Comparison of ENCODE assay signal across 8 mouse cellular contexts in the genomic region with DNA sequence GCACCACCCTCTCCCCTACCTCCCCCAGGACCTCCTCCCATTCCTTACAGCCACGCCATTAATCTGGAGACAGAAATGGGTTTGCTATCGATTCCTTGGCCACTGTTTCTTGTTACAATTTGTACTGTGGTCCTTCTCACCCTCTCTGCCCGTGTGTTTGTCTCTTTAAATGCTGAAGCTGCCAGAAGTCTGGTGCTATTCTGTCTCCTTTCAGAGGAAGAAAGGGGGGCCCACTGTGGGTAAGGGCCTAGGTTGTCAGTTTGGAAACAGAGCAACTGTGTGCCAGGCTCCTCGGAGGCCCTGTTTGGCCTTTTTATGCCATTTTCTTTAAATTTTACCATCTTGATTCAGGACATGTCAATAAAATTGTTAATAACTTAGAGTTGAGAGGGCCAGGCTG. TPM values are rescaled to one million over a fixed set of nuclear protein-coding genes. Genes with fewer than 3 reads are reported as not detected.
DNase-seq lines count a peak whose midpoint lies in the region; ATAC-seq lines count a peak whose summit lies in the region.

No protein-coding gene starts in this region.

- WGBS in heart, embryonic 13.5 days, result 45% methylated on average over 4 of the region's 4 CpGs
- WGBS in hindbrain, embryonic 12.5 days, result 35% methylated on average over 4 of the region's 4 CpGs
- WGBS in midbrain, embryonic 14.5 days, result 35% methylated on average over 4 of the region's 4 CpGs

- H3K4me1 ChIP-seq in heart, embryonic 13.5 days, result peaks cover 29% of the 10 kb centered on the region
- peaks cover 30% of the 10 kb centered on the region for H3K4me1 ChIP-seq in hindbrain, embryonic 12.5 days
- peaks cover 20% of the 10 kb centered on the region for H3K4me1 ChIP-seq in midbrain, embryonic 14.5 days (ENCODE audit: control insufficient read depth, insufficient read depth, low read length)

- no peaks in the 10 kb centered on the region for H3K36me3 ChIP-seq in heart, embryonic 13.5 days
- H3K36me3 ChIP-seq in hindbrain, embryonic 12.5 days, result no peaks in the 10 kb centered on the region
- no peaks in the 10 kb centered on the region for H3K36me3 ChIP-seq in midbrain, embryonic 14.5 days (ENCODE audit: control insufficient read depth, insufficient read depth, low read length)

- H3K9ac ChIP-seq in heart, embryonic 13.5 days, result peak overlapping the region; percentile 57
- H3K9ac ChIP-seq in hindbrain, embryonic 12.5 days, result no peak overlapping the region; the same call in 1 of the 2 replicates
- no peak overlapping the region for H3K9ac ChIP-seq in midbrain, embryonic 14.5 days (replicated peaks; ENCODE audit: low read length)

- no peak overlapping the region for H3K27ac ChIP-seq in heart, embryonic 13.5 days (replicated peaks)
- peak overlapping the region; percentile 58 for H3K27ac ChIP-seq in hindbrain, embryonic 12.5 days
- peak overlapping the region; percentile 32; the same call in 1 of the 2 replicates for H3K27ac ChIP-seq in midbrain, embryonic 14.5 days (replicated peaks; ENCODE audit: low read depth, low read length)

- no peak for ATAC-seq in heart, embryonic 13.5 days (ENCODE audit: extremely low read depth, insufficient number of reproducible peaks, low FRiP score, low TSS enrichment)
- ATAC-seq in common myeloid progenitor, adult 5-6 weeks (replicated peaks; ENCODE audit: low read depth, poor library complexity, severe bottlenecking), result peak; percentile 46; the same call in 1 of the 2 replicates
- ATAC-seq in hindbrain, embryonic 12.5 days (ENCODE audit: low FRiP score), result no peak
- ATAC-seq in midbrain, embryonic 14.5 days (ENCODE audit: low FRiP score, low TSS enrichment), result no peak

- no peak for DNase-seq in heart, adult 11 months
- no peak for DNase-seq in midbrain, embryonic 14.5 days
- no peak for DNase-seq in yolk sac, embryonic 10.5 days (ENCODE audit: low spot score)
- no peak for DNase-seq in embryo, embryonic 9.5 days (ENCODE audit: extremely low spot score)
- no peak for DNase-seq in layer of hippocampus, adult 18-20 months (ENCODE audit: low spot score in 2 of 2)

- H3K27me3 ChIP-seq in heart, embryonic 13.5 days (replicated peaks), result peaks cover 12% of the 10 kb centered on the region
- no peaks in the 10 kb centered on the region for H3K27me3 ChIP-seq in hindbrain, embryonic 12.5 days
- no peaks in the 10 kb centered on the region for H3K27me3 ChIP-seq in midbrain, embryonic 14.5 days (ENCODE audit: control insufficient read depth, insufficient read depth, low read length)

- no peak overlapping the region; the same call in 1 of the 2 replicates for H3K4me3 ChIP-seq in heart, embryonic 13.5 days
- H3K4me3 ChIP-seq in hindbrain, embryonic 12.5 days, result no peak overlapping the region
- no peak overlapping the region for H3K4me3 ChIP-seq in midbrain, embryonic 14.5 days (replicated peaks; ENCODE audit: low read depth, low read length)

- peak overlapping the region; percentile 56 for H3K4me2 ChIP-seq in heart, embryonic 13.5 days
- H3K4me2 ChIP-seq in hindbrain, embryonic 12.5 days (replicated peaks), result peak overlapping the region; percentile 29
- H3K4me2 ChIP-seq in midbrain, embryonic 14.5 days (ENCODE audit: low read length), result peak overlapping the region; percentile 34

- no peaks in the 10 kb centered on the region for H3K9me3 ChIP-seq in heart, embryonic 13.5 days
- no peaks in the 10 kb centered on the region for H3K9me3 ChIP-seq in hindbrain, embryonic 12.5 days (replicated peaks)
- no peaks in the 10 kb centered on the region for H3K9me3 ChIP-seq in midbrain, embryonic 14.5 days (ENCODE audit: control insufficient read depth, low read length)

RNA-seq across cellular contexts. Expression of a gene that starts 6.8 kb away (rescaled TPM):
- polyA plus RNA-seq in heart, embryonic 13.5 days (2015; fragmentation: Nextera tagmentation; extraction: Ambion mirVana), result 6.7 and 7.3 TPM in 2 replicates
- 0.46 and 1.1 TPM in 2 replicates for total RNA-seq in common myeloid progenitor, adult 5-6 weeks (2017)
- 33.3 and 35.3 TPM in 2 replicates for polyA plus RNA-seq in hindbrain, embryonic 12.5 days (2016; fragmentation: Nextera tagmentation; extraction: Ambion mirVana)
- polyA plus RNA-seq in midbrain, embryonic 14.5 days (2014; fragmentation: Nextera tagmentation; extraction: Ambion mirVana), result 18.2 and 24.1 TPM in 2 replicates
- 100 to 1,000 TPM; 166 to 185 TPM for total RNA-seq in layer of hippocampus, adult 18-20 months (2021)

RNA-seq across cellular contexts. Expression of a gene that starts 56.8 kb away (rescaled TPM):
- 31.9 and 36.1 TPM in 2 replicates for polyA plus RNA-seq in heart, embryonic 13.5 days (2015; fragmentation: Nextera tagmentation; extraction: Ambion mirVana)
- total RNA-seq in common myeloid progenitor, adult 5-6 weeks (2017), result 41.4 and 43.8 TPM in 2 replicates
- 44.0 and 48.0 TPM in 2 replicates for polyA plus RNA-seq in hindbrain, embryonic 12.5 days (2016; fragmentation: Nextera tagmentation; extraction: Ambion mirVana)
- 38.8 and 42.4 TPM in 2 replicates for polyA plus RNA-seq in midbrain, embryonic 14.5 days (2014; fragmentation: Nextera tagmentation; extraction: Ambion mirVana)
- 10 to 100 TPM; 30.4 to 31.9 TPM for total RNA-seq in layer of hippocampus, adult 18-20 months (2021)
